Mouse (Mus musculus): ENCODE results near the gene 4930426L09Rik. TPM values are rescaled to one million over a fixed set of nuclear protein-coding genes. Genes with fewer than 3 reads are reported as not detected.

The 4930426L09Rik gene
- total RNA-seq, 2 experiments from 2014 or later, result 0.62 TPM; not detected in 1

DNA sequence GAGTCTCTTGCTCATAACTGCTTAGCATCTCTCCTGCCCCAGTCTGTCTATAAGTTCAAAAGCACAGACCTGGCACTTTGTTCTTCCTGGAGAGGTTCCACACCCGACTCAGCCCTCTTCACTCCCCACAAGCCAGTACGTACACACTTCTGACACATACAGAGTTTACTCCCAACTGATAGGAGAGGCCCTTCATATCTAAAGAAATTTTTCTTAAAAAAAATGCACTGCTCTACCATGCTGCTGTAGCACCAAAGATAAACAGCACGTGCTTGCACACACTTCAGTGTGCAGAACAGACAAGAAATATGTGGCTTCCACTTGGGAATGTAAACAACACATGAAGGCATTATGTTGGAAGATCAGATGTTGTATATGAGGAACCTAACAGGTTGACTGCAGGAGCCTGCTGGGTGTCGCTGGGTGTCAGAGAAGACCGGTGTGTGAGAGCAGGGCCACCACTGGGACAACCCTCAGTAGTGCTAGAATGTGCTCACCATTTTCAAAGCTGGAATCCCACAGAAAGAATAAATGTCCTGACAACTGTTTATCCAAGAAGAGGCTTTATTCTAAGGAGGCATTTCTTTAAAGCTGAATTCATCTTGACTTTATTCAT is 29.0 kb upstream of the 4930426L09Rik start:
- ATAC-seq (replicated peaks; ENCODE audit: poor library complexity, severe bottlenecking), result no peak

DNA sequence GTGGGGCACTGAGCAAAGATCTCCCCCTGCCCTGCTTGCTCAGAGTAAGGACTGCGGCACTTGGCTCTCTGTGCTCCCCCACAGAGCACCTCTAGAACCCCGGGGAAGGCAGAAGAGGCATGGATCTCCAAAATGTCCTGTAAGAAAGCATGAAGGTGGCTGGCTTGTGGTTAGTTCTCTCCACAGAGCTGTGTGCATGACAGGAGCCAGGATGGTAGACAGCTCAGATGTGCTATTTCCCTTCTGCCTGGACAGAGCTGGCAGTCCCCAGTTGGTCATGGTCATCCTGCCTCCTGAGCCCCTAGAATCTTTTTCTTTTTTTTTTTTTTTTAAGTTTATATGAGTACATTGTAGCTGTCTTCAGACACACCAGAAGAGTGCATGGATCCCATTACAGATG is 27.7 kb upstream of the 4930426L09Rik start:
- peak; percentile 23; the same call in 1 of the 2 replicates for ATAC-seq (replicated peaks; ENCODE audit: poor library complexity, severe bottlenecking)

DNA sequence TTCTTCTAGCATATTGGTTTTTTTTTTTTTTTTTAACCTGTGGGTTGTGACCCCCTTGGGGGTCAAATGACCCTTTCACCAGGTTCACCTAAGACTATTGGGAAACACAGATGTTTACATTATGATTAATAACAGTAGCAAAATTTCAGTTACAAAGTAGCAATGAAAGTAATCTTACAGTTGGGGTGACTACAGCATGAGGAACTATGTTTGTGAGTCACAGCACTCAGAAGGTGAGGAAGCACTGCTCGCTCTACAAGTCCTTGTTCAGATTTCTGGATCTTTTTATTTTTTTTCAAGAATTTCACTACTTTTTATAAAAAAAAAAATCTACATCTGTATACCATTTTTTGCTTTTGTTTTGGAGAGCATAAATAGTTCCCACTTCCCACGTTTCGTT is 26.6 kb upstream of the 4930426L09Rik start:
- ATAC-seq (replicated peaks; ENCODE audit: poor library complexity, severe bottlenecking), result peak; percentile 50

DNA sequence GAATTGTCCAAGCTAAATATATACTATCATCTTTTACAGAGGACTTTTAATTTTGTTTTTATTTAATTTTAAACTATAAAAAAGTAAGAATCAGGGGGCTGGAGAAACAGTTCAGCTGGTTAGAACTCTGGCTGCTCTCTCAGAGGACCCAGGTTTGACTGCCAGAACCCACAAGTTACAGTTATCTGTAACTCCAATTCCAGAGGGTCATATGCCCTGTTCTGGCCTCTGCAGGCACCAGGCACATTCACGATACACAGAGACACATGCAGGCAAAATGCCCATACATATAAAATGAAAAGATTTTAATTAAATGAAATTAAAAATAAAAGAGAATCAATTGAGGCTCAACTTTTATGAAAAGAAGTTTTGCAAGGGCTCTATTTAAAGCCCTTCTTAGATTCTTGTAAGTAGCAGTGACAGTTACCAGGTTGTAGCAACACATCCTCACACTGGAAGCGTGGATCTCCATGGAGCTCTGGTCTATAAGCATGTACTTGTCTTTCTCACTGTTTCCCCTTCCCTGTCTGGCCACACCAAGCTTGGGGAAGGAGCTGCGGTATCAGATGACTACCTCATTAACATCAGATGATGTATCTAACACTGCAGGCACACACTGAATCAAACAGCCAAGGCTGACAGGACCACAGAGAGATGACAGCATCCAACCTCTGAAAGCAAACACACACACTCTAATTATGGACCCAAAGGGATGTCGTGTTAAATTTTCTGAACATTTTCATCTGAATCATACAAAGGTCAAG is 23.1 kb upstream of the 4930426L09Rik start:
- peak; percentile 33 for ATAC-seq (replicated peaks; ENCODE audit: poor library complexity, severe bottlenecking)

DNA sequence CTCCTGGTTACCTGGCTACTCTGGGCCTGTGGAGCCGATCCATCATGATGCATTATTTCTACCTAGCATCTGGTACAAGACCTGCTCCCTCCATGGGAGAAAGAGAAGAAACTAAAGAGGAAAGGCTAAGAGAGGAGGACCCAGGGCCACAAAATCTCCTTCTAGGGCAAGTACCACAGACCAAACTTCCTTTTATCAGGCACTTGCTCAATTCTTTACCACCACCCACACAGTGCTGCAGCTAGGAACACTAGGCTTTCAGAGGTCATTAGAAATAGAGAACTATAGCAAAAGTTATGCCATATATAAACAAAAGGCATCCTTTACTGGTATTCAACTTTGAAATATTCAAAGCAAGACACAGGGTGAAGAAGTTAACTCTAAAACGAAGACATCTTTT is 22.0 kb upstream of the 4930426L09Rik start:
- peak; percentile 89 for ATAC-seq (replicated peaks; ENCODE audit: poor library complexity, severe bottlenecking)

DNA sequence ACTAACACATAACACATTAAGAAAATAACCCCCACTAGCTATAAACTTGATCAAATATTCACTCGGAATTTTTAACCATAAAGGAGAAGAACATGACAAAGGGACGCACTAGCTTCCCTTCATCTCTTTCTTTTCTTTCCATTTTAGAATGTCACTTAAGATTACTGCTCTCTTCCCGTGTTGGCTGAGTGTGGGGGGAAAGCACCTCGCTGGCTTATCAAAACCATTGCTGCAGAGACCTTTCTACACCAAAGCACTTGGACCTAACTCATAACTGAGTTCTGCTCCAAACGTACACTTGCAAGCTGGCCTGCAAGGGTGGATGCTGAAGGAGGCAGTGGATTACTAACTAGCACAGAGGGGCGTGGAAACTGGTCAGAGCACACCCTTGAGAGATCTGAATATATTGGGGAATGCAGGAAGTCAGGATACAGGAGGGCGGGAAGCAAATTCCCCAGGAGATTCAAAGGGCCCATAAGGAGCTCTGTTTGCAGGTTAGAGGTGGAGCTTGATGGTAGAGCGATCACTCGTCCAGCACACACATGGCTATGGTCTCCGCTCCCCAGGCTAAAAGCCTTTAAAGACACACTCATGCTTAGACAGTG is 20.8 kb upstream of the 4930426L09Rik start:
- no peak for ATAC-seq (replicated peaks; ENCODE audit: poor library complexity, severe bottlenecking)

DNA sequence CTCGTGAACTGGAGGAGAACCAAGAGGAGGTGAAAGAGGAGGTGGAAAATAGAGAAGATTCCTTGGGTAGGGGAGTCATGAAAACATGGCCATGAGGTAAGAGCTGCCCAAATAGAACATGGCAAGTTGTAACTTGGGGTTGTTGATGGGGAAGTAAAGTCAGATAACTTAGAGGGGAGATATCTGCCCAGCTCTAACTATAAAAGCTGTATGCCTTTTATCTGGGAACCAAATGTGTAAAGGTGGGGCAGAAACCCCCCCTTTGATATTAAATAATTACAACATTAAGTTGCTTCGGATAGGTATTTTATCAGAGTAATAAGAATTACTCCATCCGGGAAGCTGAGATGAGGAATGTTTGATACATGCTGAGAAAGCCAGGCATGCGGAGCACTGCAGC is 19.1 kb upstream of the 4930426L09Rik start:
- no peak for ATAC-seq (replicated peaks; ENCODE audit: poor library complexity, severe bottlenecking)

DNA sequence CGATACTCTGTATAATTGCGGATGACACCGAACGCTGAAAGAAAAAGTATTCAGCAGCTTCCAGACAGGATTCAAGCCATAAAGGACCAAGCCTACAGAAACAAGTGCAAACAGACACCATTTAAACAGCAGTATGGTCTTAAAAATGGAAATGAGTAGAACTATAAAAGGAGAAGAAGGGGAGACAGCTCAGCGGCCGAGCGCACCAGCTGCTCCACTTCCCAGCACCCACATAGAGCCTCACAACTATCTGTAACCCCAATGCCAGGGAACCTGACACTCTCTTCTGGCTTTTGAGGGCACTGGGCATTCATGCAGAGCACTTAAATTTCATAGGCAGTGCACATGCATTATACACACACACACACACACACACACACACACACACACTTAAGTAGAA is 18.5 kb upstream of the 4930426L09Rik start:
- no peak for ATAC-seq (replicated peaks; ENCODE audit: poor library complexity, severe bottlenecking)

DNA sequence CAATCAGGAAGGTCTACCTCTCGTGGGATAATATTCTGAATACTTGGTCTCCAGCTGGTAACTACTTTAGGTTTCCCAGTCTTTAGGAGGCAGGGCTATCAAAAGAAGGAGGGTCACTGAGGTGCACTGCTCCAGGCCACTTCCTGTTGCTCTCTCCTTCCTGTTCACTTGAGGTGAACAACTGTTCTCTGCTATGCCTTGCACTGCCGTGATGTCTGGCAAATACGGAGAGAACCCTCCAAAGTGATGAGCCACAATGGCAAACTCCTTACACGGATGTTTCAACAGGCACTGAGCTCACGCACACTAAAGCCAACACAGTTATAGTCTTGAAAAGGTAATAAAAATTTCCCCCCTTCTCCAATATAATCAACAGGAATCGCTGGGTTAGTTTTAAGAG is 15.6 kb upstream of the 4930426L09Rik start:
- 0 out of 2 replicates have a peak, but pooled peaks have one; percentile 33 for ATAC-seq (replicated peaks; ENCODE audit: poor library complexity, severe bottlenecking)

DNA sequence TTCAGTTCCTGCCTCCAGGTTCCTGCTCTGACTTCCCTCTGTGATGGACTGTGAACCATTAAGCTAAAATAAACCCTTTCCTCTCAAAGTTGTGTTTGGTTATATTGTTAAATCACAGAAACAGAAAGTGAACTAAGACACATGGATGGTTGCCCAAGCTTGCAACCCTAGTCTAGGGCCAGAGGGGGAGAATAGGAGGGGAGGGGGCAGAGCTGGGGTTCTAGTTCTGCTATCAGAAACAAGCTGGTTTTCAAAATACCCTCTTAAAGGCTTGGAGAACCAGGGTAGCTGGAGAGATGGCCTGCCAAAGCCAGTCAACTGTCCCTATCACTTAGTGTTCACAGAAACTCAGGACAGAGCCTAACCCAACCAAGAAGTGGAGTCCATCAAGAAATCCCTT is 14.6 kb upstream of the 4930426L09Rik start:
- ATAC-seq (replicated peaks; ENCODE audit: poor library complexity, severe bottlenecking), result no peak

DNA sequence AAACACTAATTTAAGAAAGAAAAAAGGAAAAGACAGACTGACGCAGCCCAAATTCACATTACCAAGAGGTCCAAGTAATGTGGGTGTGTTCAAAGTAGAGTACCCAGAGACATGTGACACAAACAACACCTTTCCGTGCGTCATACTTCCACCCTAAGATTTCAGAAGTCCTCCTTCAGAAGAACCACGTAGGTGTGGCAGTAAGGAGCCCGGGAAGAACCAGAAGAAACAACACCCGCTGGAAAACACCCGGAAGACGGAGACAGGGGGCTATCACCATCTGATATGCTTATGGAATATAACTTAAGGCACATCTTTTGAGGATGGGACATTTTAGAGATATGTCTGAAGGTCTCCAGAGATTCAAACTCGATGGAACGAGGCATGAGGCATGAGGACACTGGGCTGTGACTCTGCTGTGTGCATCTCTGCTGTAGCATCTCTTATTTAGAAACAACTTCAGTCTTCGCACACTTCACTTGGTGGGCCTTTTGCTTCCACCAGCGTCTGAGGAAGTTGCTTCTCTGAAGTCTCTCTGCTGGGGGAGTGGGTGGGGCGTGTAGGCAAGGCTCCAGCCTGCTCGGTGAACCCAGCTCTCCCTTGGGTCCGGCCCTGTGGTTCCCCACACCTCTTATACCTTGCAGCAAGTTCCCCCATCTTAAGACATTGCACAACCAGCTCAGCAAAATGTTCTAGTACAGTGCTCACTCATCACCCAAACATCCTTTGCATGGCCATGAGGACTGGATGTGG is 13.9 kb upstream of the 4930426L09Rik start:
- ATAC-seq (replicated peaks; ENCODE audit: poor library complexity, severe bottlenecking), result peak; percentile 74

DNA sequence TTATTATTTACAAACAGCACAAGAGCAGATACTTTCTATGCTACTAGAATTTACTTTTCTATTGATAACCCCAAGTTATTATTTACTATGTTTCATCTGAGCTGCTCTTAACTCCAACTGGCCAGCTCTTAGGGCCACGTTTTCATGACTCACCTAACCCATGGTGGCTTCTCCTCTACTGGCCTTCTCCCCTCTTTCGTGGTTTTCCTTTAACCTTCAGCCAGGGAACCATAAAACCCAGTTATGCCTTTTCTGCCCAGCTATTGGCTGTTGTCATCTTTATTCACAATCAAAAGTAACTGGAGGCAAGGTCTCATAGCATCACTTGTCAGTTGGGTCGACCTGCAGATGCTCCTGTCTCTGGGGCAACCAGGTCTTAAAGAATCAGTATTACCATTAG is 12.6 kb upstream of the 4930426L09Rik start:
- no peak for ATAC-seq (replicated peaks; ENCODE audit: poor library complexity, severe bottlenecking)

DNA sequence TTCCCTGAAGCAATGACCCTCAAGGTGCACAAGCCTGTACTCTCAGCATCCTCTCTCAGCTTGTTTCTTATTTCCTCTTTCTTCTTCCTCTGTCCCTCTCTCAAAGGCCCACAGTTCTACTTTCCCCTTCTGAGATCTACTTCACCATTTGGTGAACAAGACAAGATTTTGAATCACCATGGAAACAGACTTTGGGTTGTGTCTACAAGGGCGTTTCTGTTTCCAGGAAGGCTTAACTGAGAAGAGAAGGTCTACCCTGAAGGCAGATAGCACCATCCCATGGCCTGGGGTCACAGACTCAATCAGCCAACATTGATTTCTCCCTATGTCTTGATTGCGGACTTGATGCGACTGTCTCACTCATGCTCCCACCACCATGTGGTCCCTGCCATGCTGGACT is 9.3 kb upstream of the 4930426L09Rik start:
- peak; percentile 76 for ATAC-seq (replicated peaks; ENCODE audit: poor library complexity, severe bottlenecking)

DNA sequence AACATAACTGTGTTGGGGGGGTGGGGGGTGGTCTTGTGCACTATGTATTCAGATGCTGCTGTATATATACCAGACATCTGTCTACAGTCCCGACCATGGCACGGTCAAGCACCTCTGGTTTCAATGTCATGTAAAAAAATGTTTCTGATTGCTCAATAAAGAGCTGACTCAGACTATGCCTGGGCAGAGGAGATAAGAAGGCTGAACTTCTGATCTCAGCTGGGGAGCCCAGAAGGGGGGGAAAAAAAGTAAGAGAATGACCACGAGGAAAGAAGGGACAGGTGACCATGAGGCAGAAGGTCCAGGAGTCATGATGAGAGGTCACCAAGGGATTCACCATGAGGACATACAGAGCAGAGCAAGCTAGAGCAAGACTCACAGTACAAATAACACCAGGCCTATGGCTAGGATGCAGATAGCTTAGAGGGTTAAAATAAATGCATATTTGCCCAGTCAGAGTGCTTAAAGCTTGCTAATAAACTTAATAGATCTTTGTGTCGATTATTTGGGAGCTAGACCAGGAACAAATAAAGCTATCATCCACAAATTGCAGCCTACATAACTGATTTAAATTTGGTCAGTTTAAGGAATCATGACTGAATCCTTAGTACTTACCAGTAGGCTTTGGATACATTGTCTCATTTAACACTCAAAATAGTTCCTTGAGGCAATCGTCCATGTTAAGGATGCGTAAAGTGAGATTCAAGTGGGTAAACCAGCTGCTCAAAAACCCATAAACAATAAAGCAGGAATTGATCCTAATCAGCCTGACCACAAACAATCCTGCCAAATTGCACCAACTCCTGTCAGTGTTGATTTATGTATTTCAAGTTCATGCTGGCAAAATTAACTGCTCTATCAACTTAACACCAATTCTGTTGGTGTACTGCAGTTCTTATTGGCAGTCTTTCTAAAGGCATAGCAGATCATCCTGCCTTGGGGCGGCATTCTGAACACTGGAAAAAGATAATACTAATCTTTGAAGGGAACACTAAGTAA is 5.3 kb upstream of the 4930426L09Rik start:
- peak; percentile 63 for ATAC-seq (replicated peaks; ENCODE audit: poor library complexity, severe bottlenecking)

DNA sequence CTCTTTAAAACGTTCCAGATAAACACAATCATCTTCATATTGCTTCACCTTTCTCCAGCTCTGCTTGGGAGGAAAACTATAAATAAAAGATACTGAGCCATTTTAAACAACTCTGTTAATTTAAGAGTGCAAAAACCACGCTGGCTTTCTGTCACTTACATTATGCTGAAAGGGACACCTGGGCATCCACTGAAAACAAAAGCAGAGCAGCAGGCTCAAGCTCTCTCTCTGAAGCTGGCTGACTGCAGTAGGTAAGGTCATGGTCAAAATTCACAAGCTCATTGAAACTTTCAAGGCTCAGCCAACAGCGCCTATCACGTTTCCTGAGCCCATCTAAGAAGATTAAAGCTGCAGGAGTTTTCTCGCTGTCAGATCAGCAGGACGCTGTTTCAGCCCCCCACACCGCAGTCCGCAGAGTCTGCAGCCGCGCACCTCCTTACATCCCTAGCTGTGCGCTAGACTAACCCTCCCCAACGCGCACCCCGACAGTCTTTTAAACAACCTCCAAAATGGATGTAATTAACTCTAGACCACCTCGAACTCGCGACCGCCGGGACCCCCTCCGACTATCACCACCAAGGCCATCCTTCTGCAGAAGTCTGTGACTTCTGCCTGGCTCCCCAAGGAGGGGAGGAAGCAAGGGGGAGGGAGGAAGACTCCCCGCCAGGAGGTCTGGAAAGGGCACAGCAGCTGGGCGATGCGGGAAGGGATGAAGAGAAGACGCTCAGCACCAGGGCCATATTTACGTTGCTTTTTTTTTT is 1.5 kb upstream of the 4930426L09Rik start:
- ATAC-seq (replicated peaks; ENCODE audit: poor library complexity, severe bottlenecking), result peak; percentile 20; the same call in 1 of the 2 replicates

DNA sequence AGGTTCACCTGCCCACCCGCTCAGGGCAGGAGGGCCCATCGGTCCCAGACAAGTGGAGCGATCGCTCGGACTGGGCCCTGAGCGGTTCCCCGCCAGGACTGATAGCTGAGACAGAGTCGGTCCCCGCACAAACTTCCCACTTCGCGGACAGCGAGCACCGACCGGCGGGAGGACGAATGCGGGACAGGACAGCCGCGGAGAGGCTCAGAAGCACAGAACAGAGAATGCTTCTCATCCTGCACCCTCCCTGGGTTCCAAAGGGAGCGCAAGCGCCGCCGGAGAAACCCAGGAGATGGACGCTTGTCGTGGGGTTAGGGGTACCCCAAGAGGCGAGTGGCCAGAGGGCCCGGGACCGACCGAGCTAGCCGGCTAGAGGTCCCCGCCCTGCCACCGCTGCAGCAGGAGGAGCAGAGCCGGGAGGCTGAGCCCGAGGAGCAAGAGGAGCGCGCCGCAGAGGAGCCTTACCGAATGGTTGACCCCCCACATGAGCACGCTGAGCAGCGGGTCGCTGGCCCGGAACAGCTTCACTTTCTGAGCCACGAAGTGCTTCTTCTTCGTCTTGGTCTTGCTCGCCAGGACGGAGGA is 664 bp upstream of the 4930426L09Rik start:
- peak; percentile 29 for ATAC-seq (replicated peaks; ENCODE audit: poor library complexity, severe bottlenecking)

DNA sequence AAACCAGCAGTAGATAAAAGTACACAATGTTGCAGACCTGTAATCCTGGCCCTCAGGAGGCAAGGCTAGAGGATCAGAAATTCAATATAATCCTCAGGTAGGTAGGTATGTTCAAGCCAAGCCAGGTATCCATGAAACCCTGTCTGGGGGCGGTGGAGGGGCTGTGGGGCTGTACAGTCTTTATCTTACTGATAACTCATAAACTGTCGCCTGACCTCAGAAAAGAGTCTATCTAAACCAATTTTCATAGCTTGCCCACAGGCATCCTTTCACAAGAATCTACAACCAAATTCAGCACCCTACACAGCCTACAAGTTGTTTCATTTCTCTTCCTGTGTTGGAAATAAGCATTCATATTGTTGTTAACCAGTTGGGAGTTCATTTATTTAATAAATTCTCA is 1.3 kb downstream of the 4930426L09Rik start:
- no peak for ATAC-seq (replicated peaks; ENCODE audit: poor library complexity, severe bottlenecking)

DNA sequence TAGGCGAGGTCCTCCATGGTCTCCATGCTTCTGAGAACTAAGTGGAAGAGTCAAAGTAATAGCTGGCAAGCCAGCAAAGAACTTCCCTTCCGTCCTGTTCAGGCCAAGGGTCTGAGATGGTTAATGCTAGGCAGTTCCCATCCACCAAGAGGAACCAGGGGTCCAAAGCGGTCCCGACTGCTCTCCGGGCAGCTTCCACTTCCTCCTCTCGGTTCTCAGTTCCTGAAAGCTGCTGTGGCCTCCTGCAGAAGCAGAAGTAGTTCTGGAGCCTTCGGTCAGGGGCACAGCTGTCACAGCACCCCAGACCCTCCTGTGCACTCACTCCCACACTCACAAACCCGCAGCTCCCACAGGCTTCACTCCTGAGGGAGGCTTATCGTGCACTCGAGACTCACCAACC is 6.7 kb downstream of the 4930426L09Rik start:
- peak; percentile 98 for ATAC-seq (replicated peaks; ENCODE audit: poor library complexity, severe bottlenecking)
